ENCODE assay signal across 8 mouse cellular contexts in genomic region chr13:25024655-25025054, GRCm38 (mm10). TPM values are rescaled to one million over a fixed set of nuclear protein-coding genes. Genes with fewer than 3 reads are reported as not detected.
A peak's percentile ranks its signal among the peaks of the same experiment; 100 is the strongest.
DNase-seq lines count a peak whose midpoint lies in the region; ATAC-seq and TF ChIP-seq lines count a peak whose summit lies in the region.

No protein-coding gene starts in this region.

- TF ChIP-seq POLR2A in cerebellum, adult 2 months (IDR thresholded peaks at IDR 0.05; ENCODE audit: borderline replicate concordance, insufficient read depth, low read length) = no peak

- 35% methylated on average over 2 of the region's 2 CpGs for whole genome bisulfite sequencing in hindbrain, embryonic 11.5 days
- 23% methylated on average over 2 of the region's 2 CpGs for WGBS in hindbrain, embryonic 16.5 days
- whole genome bisulfite sequencing in cerebellum, adult 2 months = 34% methylated on average over 2 of the region's 2 CpGs

- H3K36me3 ChIP-seq in hindbrain, embryonic 11.5 days (ENCODE audit: control insufficient read depth, insufficient read depth, low read length) = no peaks in the 10 kb centered on the region
- no peaks in the 10 kb centered on the region for H3K36me3 ChIP-seq in hindbrain, embryonic 16.5 days (ENCODE audit: control insufficient read depth, insufficient read depth, low read length)

- DNase-seq in hindbrain, embryonic 11.5 days (ENCODE audit: low spot score) = peak; percentile 60
- DNase-seq in right cerebral cortex, postnatal 14 days = peak; percentile 68
- DNase-seq in right cerebral cortex, postnatal 36 days (ENCODE audit: low spot score in 2 of 2) = no peak
- DNase-seq in adipocyte (ENCODE audit: low spot score) = peak; percentile 37
- DNase-seq in kidney, postnatal 4 days = peak; percentile 76 to 79
- DNase-seq in cerebellum, adult 2 months = no peak
- no peak for DNase-seq in cerebellum, adult 11-12 months

- TF ChIP-seq CTCF in cerebellum, adult 2 months (IDR thresholded peaks at IDR 0.05; ENCODE audit: borderline replicate concordance, insufficient read depth, low read depth, low read length) = no peak

- H3K9me3 ChIP-seq in hindbrain, embryonic 11.5 days (ENCODE audit: control insufficient read depth, low read length) = no peaks in the 10 kb centered on the region
- no peaks in the 10 kb centered on the region for H3K9me3 ChIP-seq in hindbrain, embryonic 16.5 days (ENCODE audit: control insufficient read depth, low read length)

- H3K4me1 ChIP-seq in hindbrain, embryonic 11.5 days (replicated peaks; ENCODE audit: control insufficient read depth, insufficient read depth, low read length) = no peaks in the 10 kb centered on the region
- peaks cover 2% of the 10 kb centered on the region for H3K4me1 ChIP-seq in hindbrain, embryonic 16.5 days (ENCODE audit: control insufficient read depth, insufficient read depth, low read depth, low read length)
- H3K4me1 ChIP-seq in cerebellum, adult 2 months (ENCODE audit: control insufficient read depth, insufficient read depth, low read length) = no peaks in the 10 kb centered on the region

- H3K27ac ChIP-seq in hindbrain, embryonic 11.5 days (ENCODE audit: low read depth, low read length) = no peak overlapping the region
- H3K27ac ChIP-seq in hindbrain, embryonic 16.5 days (ENCODE audit: low read depth, low read length) = no peak overlapping the region
- no peak overlapping the region for H3K27ac ChIP-seq in cerebellum, adult 2 months (ENCODE audit: insufficient read depth, low read length)

- ATAC-seq in hindbrain, embryonic 11.5 days (ENCODE audit: low FRiP score) = no peak
- no peak for ATAC-seq in hindbrain, embryonic 16.5 days

- no peak overlapping the region for H3K4me3 ChIP-seq in hindbrain, embryonic 11.5 days (ENCODE audit: low read depth, low read length)
- H3K4me3 ChIP-seq in hindbrain, embryonic 16.5 days (ENCODE audit: low read length) = no peak overlapping the region
- H3K4me3 ChIP-seq in cerebellum, adult 2 months (replicated peaks; ENCODE audit: insufficient read depth, low read depth, low read length) = no peak overlapping the region

- H3K9ac ChIP-seq in hindbrain, embryonic 11.5 days (ENCODE audit: low read depth, low read length) = no peak overlapping the region
- H3K9ac ChIP-seq in hindbrain, embryonic 16.5 days (ENCODE audit: low read depth, low read length) = no peak overlapping the region

- H3K27me3 ChIP-seq in hindbrain, embryonic 11.5 days (ENCODE audit: control insufficient read depth, insufficient read depth, low read length) = no peaks in the 10 kb centered on the region
- no peaks in the 10 kb centered on the region for H3K27me3 ChIP-seq in hindbrain, embryonic 16.5 days (replicated peaks; ENCODE audit: control insufficient read depth, insufficient read depth, low read length)
- H3K27me3 ChIP-seq in cerebellum, adult 2 months (ENCODE audit: control insufficient read depth, insufficient read depth, low read length) = no peaks in the 10 kb centered on the region

- no peak overlapping the region for H3K4me2 ChIP-seq in hindbrain, embryonic 11.5 days (replicated peaks; ENCODE audit: low read depth, low read length)
- H3K4me2 ChIP-seq in hindbrain, embryonic 16.5 days (ENCODE audit: low read length) = no peak overlapping the region

RNA-seq across cellular contexts. Expression of gene Mrs2, which starts 4.5 kb away (rescaled TPM):
- 24.4 and 30.8 TPM in 2 replicates for polyA plus RNA-seq in hindbrain, embryonic 11.5 days (2014; fragmentation: Nextera tagmentation; extraction: Ambion mirVana)
- polyA plus RNA-seq in hindbrain, embryonic 16.5 days (2015; fragmentation: Nextera tagmentation; extraction: Ambion mirVana) = 12.8 and 14.7 TPM in 2 replicates
- polyA plus RNA-seq in cerebellum, adult 2 months (2012; rRNA removed) = 49.0 and 57.1 TPM in 2 replicates

RNA-seq across cellular contexts. Expression of gene Dcdc2a, which starts 31.1 kb away (rescaled TPM):
- 3.2 and 3.8 TPM in 2 replicates for polyA plus RNA-seq in hindbrain, embryonic 11.5 days (2014; fragmentation: Nextera tagmentation; extraction: Ambion mirVana)
- polyA plus RNA-seq in hindbrain, embryonic 16.5 days (2015; fragmentation: Nextera tagmentation; extraction: Ambion mirVana) = 4.4 and 6.0 TPM in 2 replicates
- 4.1 and 4.9 TPM in 2 replicates for polyA plus RNA-seq in cerebellum, adult 2 months (2012; rRNA removed)

Comparison
In these comparisons a context has a peak if more than half of its experiments do, and no peak if none do; other contexts are left out.
1. DNase-seq: peak in hindbrain, embryonic 11.5 days (single experiment), right cerebral cortex, postnatal 14 days (single experiment), adipocyte (single experiment) and kidney, postnatal 4 days (2 of 2); none in right cerebral cortex, postnatal 36 days (0 of 2), cerebellum, adult 2 months (0 of 2) and cerebellum, adult 11-12 months (single experiment).